Mouse (Mus musculus) spleen, adult 18-20 months (tissue): Measurements from ENCODE around the gene Vmn1r166.
"Not testable (repeated sequence)": the region's sequence is repeated elsewhere in the genome, so short reads cannot be mapped to it uniquely, and the experiment has no call there.

Source experiments
- DNase-seq, 2 experiments: peaks; one replicate each; pipeline ENCODE4 v3.0.0; 2022; ENCODE audit warnings: mixed read lengths in 2 of 2

The Vmn1r166 gene

GRCm38 (mm10) chr7:23251582-23251981 is at the start of gene Vmn1r166:
TSS of gene Vmn1r166 (minus strand) at chr7:23251682.
- not testable (repeated sequence) for DNase-seq

DNA sequence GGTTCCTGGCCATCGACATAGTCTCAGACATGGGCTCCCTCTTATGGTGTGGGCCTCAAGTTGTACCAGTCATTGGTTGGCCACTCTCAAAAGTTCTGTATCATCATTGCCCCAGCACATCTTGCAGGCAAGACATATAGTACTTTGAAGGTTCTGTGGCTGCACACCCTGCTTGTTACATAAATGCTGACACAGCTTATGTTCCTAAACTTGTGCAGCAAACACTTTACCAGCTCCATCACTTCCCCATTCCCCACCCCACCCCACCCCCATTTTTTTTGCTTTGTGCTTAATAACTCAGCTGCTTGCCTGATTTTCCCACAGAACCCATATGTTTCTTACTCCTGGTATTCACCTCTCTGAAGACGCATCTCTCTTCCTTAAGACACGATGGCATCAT is 49.4 kb upstream of the Vmn1r166 start, which contains the start of gene Nlrp4e:
Gene Nlrp4e (plus strand): TSS at position 301 of the 400 bp plus-strand sequence.
- not testable (repeated sequence) for DNase-seq

- not testable (repeated sequence) for DNase-seq
These were observed 27.3 kb upstream of the Vmn1r166 start, which contains the start of gene Gm6902 for GRCm38 (mm10) chr7:23278800-23279199. TSS of gene Gm6902 (minus strand) at chr7:23278900.

GRCm38 (mm10) chr7:23217032-23217431 is 34.5 kb downstream of the Vmn1r166 start, which contains the start of gene Vmn1r165:
TSS of gene Vmn1r165 (plus strand) at chr7:23217332.
- DNase-seq = not testable (repeated sequence)
